Comparison of ENCODE assay signal across 24 mouse cellular contexts in the genomic region with DNA sequence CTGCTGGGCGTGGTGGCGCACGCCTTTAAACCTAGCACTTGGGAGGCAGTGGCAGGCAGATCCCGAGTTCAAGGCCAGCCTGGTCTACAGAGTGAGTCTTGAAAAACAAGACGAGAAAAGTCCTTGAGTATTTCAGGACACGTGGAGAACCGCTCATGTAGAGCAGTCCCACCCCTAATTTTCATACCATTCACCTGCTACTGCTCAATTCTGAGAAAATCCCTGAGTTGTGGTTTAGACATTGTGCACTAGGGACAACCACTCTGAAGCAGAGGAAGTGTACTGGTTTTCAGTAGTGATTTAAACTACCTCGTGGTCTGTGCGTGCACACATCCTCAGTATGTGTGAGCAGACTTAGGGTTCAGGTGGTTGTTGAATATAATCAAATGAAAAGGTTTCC. TPM values are rescaled to one million over a fixed set of nuclear protein-coding genes. Genes with fewer than 3 reads are reported as not detected.
DNase-seq lines count a peak whose midpoint lies in the region; TF ChIP-seq lines count a peak whose summit lies in the region.
"Had no signal": no experiment of that assay in that cellular context is flagged by ENCODE, and none has a peak within 500 bp of the region (broad histone marks: within the 10 kb centered on the region; RNA-seq: fewer than 3 reads in every experiment).

No protein-coding gene starts in this region.

- no peaks in the 10 kb centered on the region for H3K36me3 ChIP-seq in CH12.LX (replicated peaks in 1 of 2; ENCODE audit: control insufficient read depth in 1 of 2, insufficient read depth in 1 of 2, low read length in 1 of 2)
- no peaks in the 10 kb centered on the region for H3K36me3 ChIP-seq in splenic B cell, adult 2 months (ENCODE audit: control insufficient read depth, insufficient read depth, low read length, poor library complexity, severe bottlenecking)
- H3K36me3 ChIP-seq in limb, embryonic 10.5 days = peaks cover 30% of the 10 kb centered on the region

- WGBS in limb, embryonic 10.5 days = 93% methylated on average over 9 of the region's 9 CpGs

- in situ Hi-C loops in CH12.LX (cut with MboI; ENCODE audit: low pct_ligation_motif_present, low pct_unique_long_range_greater_than_20kb, low sequenced_read_pairs) = loop anchor here (10.0 kb wide), 1 partner anchor 129 kb away; a partner anchor contains a TSS

- H3K9ac ChIP-seq in CH12.LX (ENCODE audit: insufficient read depth, low read depth) = no peak overlapping the region
- H3K9ac ChIP-seq: embryonic facial prominence, embryonic 13.5 days; embryonic facial prominence, embryonic 15.5 days; forebrain, embryonic 12.5 days had no signal

- peaks cover 7 to 29% of the 10 kb centered on the region in 2 experiments; a peak in 2 of 4 replicates for H3K4me1 ChIP-seq in CH12.LX (ENCODE audit: control insufficient read depth in 1 of 2, insufficient read depth in 2 of 2)
- no peaks in the 10 kb centered on the region for H3K4me1 ChIP-seq in limb, embryonic 10.5 days
- H3K4me1 ChIP-seq: embryonic facial prominence, embryonic 13.5 days; embryonic facial prominence, embryonic 15.5 days; forebrain, embryonic 10.5 days; forebrain, embryonic 12.5 days had no signal

- H3K79me2 ChIP-seq in CH12.LX (replicated peaks; ENCODE audit: control insufficient read depth, extremely low read depth, insufficient read depth, poor library complexity, severe bottlenecking) = no peaks in the 10 kb centered on the region

- no peak overlapping the region for H3K27ac ChIP-seq in CH12.LX (ENCODE audit: insufficient read depth, low read depth)
- H3K27ac ChIP-seq in limb, embryonic 10.5 days = no peak overlapping the region
- H3K27ac ChIP-seq: embryonic facial prominence, embryonic 13.5 days; embryonic facial prominence, embryonic 15.5 days; forebrain, embryonic 10.5 days; forebrain, embryonic 12.5 days had no signal

- no peak for TF ChIP-seq CTCF in CH12.LX (conservative IDR thresholded peaks at IDR 0.05 in 1 of 2, IDR thresholded peaks at IDR 0.05 in 1 of 2; ENCODE audit: low read depth in 2 of 2, low read length in 2 of 2)

- TF ChIP-seq POLR2A in CH12.LX (IDR thresholded peaks at IDR 0.05; ENCODE audit: low read depth, low read length) = no peak

- DNase-seq in A20 (ENCODE audit: low read depth, low spot score) (peak; percentile 66), CH12.LX (ENCODE audit: extremely low read depth) (peak; percentile 69), R1 (ENCODE audit: low read depth, low spot score) (peak; percentile 58)
- peak; percentile 27 for DNase-seq in splenic B cell, adult 2 months (ENCODE audit: low read depth, low spot score)
- DNase-seq in right cerebral cortex, postnatal 10 days (ENCODE audit: low spot score in 2 of 2) = no peak
- DNase-seq in limb, embryonic 10.5 days (ENCODE audit: low spot score) = no peak
- no peak for DNase-seq in cerebellum, adult 8-10 months
- DNase-seq: adrenal gland, adult 8-10 months; adrenal gland, postnatal 14 days; adrenal gland, postnatal 36 days; B cell, adult 2 months; cerebellum, adult 11-12 months; cerebellum, adult 2 months; cerebellum, adult 9-11 months; cerebellum, postnatal 14 days; cerebellum, postnatal 36 days; embryo, embryonic 11 days had no signal

- no peak overlapping the region for H3K4me2 ChIP-seq in CH12.LX (ENCODE audit: insufficient read depth, low read depth, poor library complexity, severe bottlenecking)
- H3K4me2 ChIP-seq: embryonic facial prominence, embryonic 13.5 days; embryonic facial prominence, embryonic 15.5 days; forebrain, embryonic 12.5 days had no signal

- H3K27me3 ChIP-seq in CH12.LX (replicated peaks) = peaks cover 1% of the 10 kb centered on the region
- H3K27me3 ChIP-seq in splenic B cell, adult 2 months (ENCODE audit: control insufficient read depth, insufficient read depth, low read length, poor library complexity, severe bottlenecking) = no peaks in the 10 kb centered on the region
- H3K27me3 ChIP-seq in limb, embryonic 10.5 days (ENCODE audit: low read depth, poor library complexity, severe bottlenecking) = no peaks in the 10 kb centered on the region
- H3K27me3 ChIP-seq: embryonic facial prominence, embryonic 13.5 days; embryonic facial prominence, embryonic 15.5 days; forebrain, embryonic 12.5 days; Patski had no signal

- no peak for TF ChIP-seq RAD21 in CH12.LX (IDR thresholded peaks at IDR 0.05; ENCODE audit: low read depth, low read length)

- no peak for TF ChIP-seq EP300 in CH12.LX (IDR thresholded peaks at IDR 0.05; ENCODE audit: low read length)

- H3K9me3 ChIP-seq in CH12.LX (replicated peaks; ENCODE audit: low read length) = no peaks in the 10 kb centered on the region
- no peaks in the 10 kb centered on the region for H3K9me3 ChIP-seq in limb, embryonic 10.5 days (replicated peaks)
- H3K9me3 ChIP-seq: embryonic facial prominence, embryonic 13.5 days; embryonic facial prominence, embryonic 15.5 days; forebrain, embryonic 10.5 days; forebrain, embryonic 12.5 days; G1E had no signal

- dilution Hi-C loops in CH12.LX (cut with MboI; ENCODE audit: extremely low pct_ligation_motif_present, extremely low pct_unique_long_range_greater_than_20kb, low sequenced_read_pairs) = no loop called here

- no peak overlapping the region for H3K4me3 ChIP-seq in CH12.LX (replicated peaks in 1 of 3; ENCODE audit: low read depth in 2 of 3, low read length in 2 of 3, poor library complexity in 1 of 3)
- no peak overlapping the region for H3K4me3 ChIP-seq in limb, embryonic 10.5 days
- H3K4me3 ChIP-seq: embryonic facial prominence, embryonic 13.5 days; embryonic facial prominence, embryonic 15.5 days; erythroblast, embryonic 14.5 days; forebrain, embryonic 10.5 days; forebrain, embryonic 12.5 days had no signal

TF ChIP-seq in CH12.LX, 34 proteins besides CTCF, POLR2A, EP300 and RAD21:
- no peak for TF ChIP-seq CHD1 (IDR thresholded peaks at IDR 0.05; ENCODE audit: low read depth, low read length)
- 0 out of 2 replicates have a peak, but pooled peaks have one; percentile 32 for TF ChIP-seq MYC (IDR thresholded peaks at IDR 0.05; ENCODE audit: low read depth, low read length)
- TF ChIP-seq TBP (conservative IDR thresholded peaks at IDR 0.05; ENCODE audit: low read depth, low read length) = no peak
- peak; percentile 84 for TF ChIP-seq MAX (IDR thresholded peaks at IDR 0.05; ENCODE audit: low read length)
- TF ChIP-seq BHLHE40 (IDR thresholded peaks at IDR 0.05; ENCODE audit: low read depth, low read length) = peak; percentile 84
- no peak for TF ChIP-seq UBTF (IDR thresholded peaks at IDR 0.05; ENCODE audit: low read depth, low read length)
- no peak for TF ChIP-seq ZKSCAN1 (IDR thresholded peaks at IDR 0.05; ENCODE audit: borderline replicate concordance, low read depth, low read length)
- TF ChIP-seq MXI1 (IDR thresholded peaks at IDR 0.05; ENCODE audit: low read depth, low read length) = no peak
- 0 out of 2 replicates have a peak, but pooled peaks have one; percentile 35 for TF ChIP-seq RCOR1 (conservative IDR thresholded peaks at IDR 0.05; ENCODE audit: low read depth, low read length)
- no peak for TF ChIP-seq MAFK (IDR thresholded peaks at IDR 0.05; ENCODE audit: insufficient replicate concordance, low read length)

RNA-seq across cellular contexts. Expression of a gene that starts 24.0 kb away (rescaled TPM):
- total RNA-seq in CH12.LX (2012; rRNA removed) (1.8 and 3.3 TPM in 2 replicates), CH12.LX (2014; rRNA removed) (2.6 and 3.5 TPM in 2 replicates)
- 3.3 and 4.2 TPM in 2 replicates for polyA plus RNA-seq in CH12.LX (2012; ENCODE audit: insufficient read length, low read depth)
- polyA plus RNA-seq in limb, embryonic 10.5 days (2016; fragmentation: Nextera tagmentation; extraction: Ambion mirVana) = 14.5 and 18.4 TPM in 2 replicates

RNA-seq across cellular contexts. Expression of a gene that starts 32.6 kb away (rescaled TPM):
- total RNA-seq in CH12.LX (2012; rRNA removed) = 12.6 and 17.0 TPM in 2 replicates
- 33.7 and 39.2 TPM in 2 replicates for total RNA-seq in CH12.LX (2014; rRNA removed)
- polyA plus RNA-seq in CH12.LX (2012; ENCODE audit: insufficient read length, low read depth) = 17.3 and 23.8 TPM in 2 replicates
- 11.2 and 12.6 TPM in 2 replicates for polyA plus RNA-seq in limb, embryonic 10.5 days (2016; fragmentation: Nextera tagmentation; extraction: Ambion mirVana)

RNA-seq across cellular contexts. Expression of a gene that starts 56.4 kb away (rescaled TPM):
- total RNA-seq in CH12.LX (2012; rRNA removed) = 9.2 and 10.3 TPM in 2 replicates
- total RNA-seq in CH12.LX (2014; rRNA removed) = 15.4 and 19.4 TPM in 2 replicates
- 16.9 and 17.2 TPM in 2 replicates for polyA plus RNA-seq in CH12.LX (2012; ENCODE audit: insufficient read length, low read depth)
- 3.0 TPM in 2 replicates for polyA plus RNA-seq in limb, embryonic 10.5 days (2016; fragmentation: Nextera tagmentation; extraction: Ambion mirVana)
- polyA plus RNA-seq: G1E had no signal

Comparison
In these comparisons a context has a peak if more than half of its experiments do, and no peak if none do; other contexts are left out.
1. DNase-seq: peak in A20 (single experiment), CH12.LX (single experiment), R1 (single experiment) and splenic B cell, adult 2 months (single experiment); none in right cerebral cortex, postnatal 10 days (0 of 2), limb, embryonic 10.5 days (single experiment) and cerebellum, adult 8-10 months (single experiment).